Mouse (Mus musculus) heart, embryonic 12.5 days (tissue): ENCODE results near the gene Fndc3b. TPM values are rescaled to one million over a fixed set of nuclear protein-coding genes. Genes with fewer than 3 reads are reported as not detected.
"Not testable (repeated sequence)": the region's sequence is repeated elsewhere in the genome, so short reads cannot be mapped to it uniquely, and the experiment has no call there.

Experiments
- ATAC-seq: fragments of 200-750 bp; cut with Nextera tagmentation; 2 replicates; pipeline ENCODE4 v1.8.0; 2017; ENCODE audit warnings: moderate TSS enrichment, moderate library complexity; ENCODE audit not compliant: insufficient number of reproducible peaks, low FRiP score
- H3K27ac ChIP-seq: fragments of 300-500 bp; sonication (generic); 2 replicates; pipeline ENCODE4 v1.5.1; 2016; ENCODE audit warnings: mild to moderate bottlenecking, moderate library complexity; ENCODE audit not compliant: poor library complexity, severe bottlenecking
- H3K27me3 ChIP-seq: fragments of 300-500 bp; sonication (generic); replicated peaks from 2 replicates; pipeline ENCODE4 v1.6.1; 2016; ENCODE audit warnings: mild to moderate bottlenecking, moderate library complexity
- H3K36me3 ChIP-seq: fragments of 300-500 bp; sonication (generic); 2 replicates; pipeline ENCODE4 v1.6.1; 2016; ENCODE audit warnings: mild to moderate bottlenecking, moderate library complexity
- H3K4me1 ChIP-seq: fragments of 300-500 bp; sonication (generic); replicated peaks from 2 replicates; pipeline ENCODE4 v1.6.1; 2016; ENCODE audit warnings: mild to moderate bottlenecking
- H3K4me2 ChIP-seq: fragments of 300-500 bp; sonication (generic); 2 replicates; pipeline ENCODE4 v1.6.1; 2016; ENCODE audit warnings: mild to moderate bottlenecking, moderate library complexity
- H3K4me3 ChIP-seq: fragments of 300-500 bp; sonication (generic); 2 replicates; pipeline ENCODE4 v1.5.1; 2016; ENCODE audit warnings: mild to moderate bottlenecking
- H3K9ac ChIP-seq: fragments of 300-500 bp; sonication (generic); 2 replicates; pipeline ENCODE4 v1.6.1; 2016; ENCODE audit warnings: mild to moderate bottlenecking, moderate library complexity
- H3K9me3 ChIP-seq: fragments of 300-500 bp; sonication (generic); replicated peaks from 2 replicates; pipeline ENCODE4 v1.6.1; 2016; ENCODE audit warnings: mild to moderate bottlenecking, moderate library complexity
- WGBS: fragments of 180-500 bp; shearing (Covaris S2); methylation state at CpG from one replicate; pipeline ENCODE4 v1.1.7; 2016; 5-methylcytosine and 5-hydroxymethylcytosine counted together
- polyA plus RNA-seq: library from polyadenylated mRNA; unstranded; fragments of >200 nt; fragmentation: Nextera tagmentation; extraction: Ambion mirVana; gene quantifications from 2 replicates; pipeline ENCODE4 v1.2.1, GENCODE M21; 2016

Fndc3b gene
- polyA plus RNA-seq, 1 experiment from 2014 or later, result 36.8 TPM

DNA sequence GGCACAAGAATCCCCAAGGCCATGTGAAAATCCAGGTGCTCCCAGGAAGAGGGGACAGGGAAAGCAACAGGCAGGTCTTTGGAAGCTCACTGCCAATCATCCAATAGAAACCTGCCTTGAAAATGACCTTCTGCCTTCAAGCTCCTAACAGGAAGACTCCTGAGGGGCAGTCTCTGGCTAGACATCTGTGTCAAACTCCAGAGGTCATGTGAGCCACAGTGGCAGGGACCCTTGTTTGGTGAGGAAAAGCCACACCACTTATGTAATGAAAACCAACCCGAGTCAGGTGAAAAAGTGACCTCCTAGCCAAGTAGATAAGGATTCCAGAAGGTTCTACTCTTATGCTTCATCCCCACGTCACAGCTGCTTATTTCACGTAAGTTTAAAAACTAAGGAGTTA lies 227.8 kb downstream of the Fndc3b start:
- no peak overlapping the region for H3K9ac ChIP-seq

DNA sequence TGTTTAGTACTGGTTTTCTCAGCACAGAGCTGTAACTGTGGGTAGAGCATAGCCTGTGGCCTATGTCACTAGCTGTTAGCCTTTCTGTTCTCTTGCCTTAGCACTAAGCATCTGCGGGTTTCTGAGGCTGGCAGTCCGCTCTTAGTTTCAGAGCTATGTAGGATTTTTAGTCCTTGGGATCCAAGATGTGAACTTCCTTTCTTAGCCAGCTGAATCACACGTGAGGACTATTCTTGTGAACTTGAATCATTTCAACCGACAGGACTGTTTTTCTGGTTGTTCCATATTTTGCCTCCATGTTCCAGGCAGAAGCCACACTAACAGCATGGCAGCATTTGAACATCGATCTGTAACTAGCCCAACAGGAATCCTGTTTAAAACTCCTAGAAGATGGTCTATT lies 229.4 kb downstream of the Fndc3b start:
- 89% methylated on average over 5 of the region's 5 CpGs for WGBS
- no peak for ATAC-seq
- peaks cover 59% of the 10 kb centered on the region for H3K36me3 ChIP-seq
- H3K27ac ChIP-seq, result no peak overlapping the region
- H3K4me2 ChIP-seq, result no peak overlapping the region
- H3K4me3 ChIP-seq, result no peak overlapping the region
- H3K9me3 ChIP-seq, result no peaks in the 10 kb centered on the region
- peaks cover 32% of the 10 kb centered on the region for H3K4me1 ChIP-seq
- H3K27me3 ChIP-seq, result no peaks in the 10 kb centered on the region
- no peak overlapping the region for H3K9ac ChIP-seq

More for the DNA sequence above, 227.8 kb downstream of the Fndc3b start:
- Histone ChIP-seq H3K4me1 (peaks cover 43% of the 10 kb centered on the region), H3K4me3 (no peak overlapping the region), H3K36me3 (peaks cover 66% of the 10 kb centered on the region), H3K9me3 (no peaks in the 10 kb centered on the region), H3K27ac (peak overlapping the region; percentile 5; the same call in 1 of the 2 replicates), H3K4me2 (no peak overlapping the region), H3K27me3 (no peaks in the 10 kb centered on the region)
- 67% methylated on average over 3 of the region's 3 CpGs for WGBS
- no peak for ATAC-seq

DNA sequence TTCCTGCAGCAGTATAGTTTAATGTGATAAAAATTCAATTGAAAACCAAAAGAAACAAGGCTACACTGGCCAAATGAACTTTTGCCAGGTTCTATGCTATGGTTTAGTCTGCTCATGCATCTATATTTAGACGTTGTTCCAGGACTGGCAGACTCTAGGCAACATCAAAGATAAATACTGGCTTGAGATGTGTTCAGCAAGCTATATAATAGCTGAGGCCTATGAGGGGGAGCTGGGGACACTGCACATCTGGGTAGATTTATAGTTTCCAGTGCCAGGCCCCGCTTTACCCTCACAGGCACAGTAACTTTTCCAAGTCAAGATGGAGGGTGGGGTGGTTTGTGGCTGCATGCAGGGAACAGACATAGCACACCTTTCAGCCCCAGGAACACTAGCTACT lies 231.7 kb downstream of the Fndc3b start:
- 48% methylated on average over 2 of the region's 2 CpGs for WGBS
- H3K4me3 ChIP-seq, result no peak overlapping the region
- no peaks in the 10 kb centered on the region for H3K9me3 ChIP-seq
- ATAC-seq, result no peak
- peaks cover 54% of the 10 kb centered on the region for H3K36me3 ChIP-seq
- H3K27me3 ChIP-seq, result no peaks in the 10 kb centered on the region
- peaks cover 32% of the 10 kb centered on the region for H3K4me1 ChIP-seq
- no peak overlapping the region for H3K4me2 ChIP-seq
- peak overlapping the region; percentile 69 for H3K27ac ChIP-seq
- H3K9ac ChIP-seq, result 0 out of 2 replicates have a peak overlapping the region, but pooled peaks have one; percentile 10

DNA sequence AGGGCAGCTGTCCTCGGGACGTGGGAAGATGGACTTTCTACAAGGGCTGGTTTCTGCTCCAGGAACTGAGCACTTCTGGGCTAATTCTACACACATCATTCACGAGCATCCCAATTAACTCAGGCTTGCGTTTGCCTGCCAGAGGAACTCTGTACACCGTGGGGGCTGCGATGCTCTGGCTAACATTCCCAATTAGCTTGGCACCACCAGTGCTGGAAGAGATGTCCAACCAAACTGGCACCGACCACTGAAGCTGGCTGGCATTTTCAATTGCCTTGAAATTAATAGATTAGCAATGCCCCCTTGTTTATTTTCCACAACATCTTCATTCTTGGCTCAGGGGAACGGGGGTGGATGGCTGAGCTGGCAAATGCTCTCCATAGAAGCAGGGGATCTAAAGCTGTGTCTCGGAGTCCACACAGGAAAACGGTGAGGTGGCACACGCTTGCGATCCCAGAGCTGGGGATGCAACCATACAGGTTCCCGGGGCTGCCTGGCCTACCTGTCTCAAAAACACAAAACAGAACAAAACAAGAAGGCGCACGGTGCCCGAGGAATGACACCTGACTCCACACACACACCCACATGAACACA lies 232.4 kb downstream of the Fndc3b start:
- Histone ChIP-seq H3K36me3 (peaks cover 55% of the 10 kb centered on the region), H3K4me2 (no peak overlapping the region), H3K27ac (0 out of 2 replicates have a peak overlapping the region, but pooled peaks have one; percentile 1), H3K4me3 (no peak overlapping the region), H3K4me1 (peaks cover 29% of the 10 kb centered on the region), H3K9ac (no peak overlapping the region), H3K9me3 (peaks cover 3% of the 10 kb centered on the region), H3K27me3 (no peaks in the 10 kb centered on the region)
- 82% methylated on average over 16 of the region's 16 CpGs for WGBS
- ATAC-seq, result no peak

DNA sequence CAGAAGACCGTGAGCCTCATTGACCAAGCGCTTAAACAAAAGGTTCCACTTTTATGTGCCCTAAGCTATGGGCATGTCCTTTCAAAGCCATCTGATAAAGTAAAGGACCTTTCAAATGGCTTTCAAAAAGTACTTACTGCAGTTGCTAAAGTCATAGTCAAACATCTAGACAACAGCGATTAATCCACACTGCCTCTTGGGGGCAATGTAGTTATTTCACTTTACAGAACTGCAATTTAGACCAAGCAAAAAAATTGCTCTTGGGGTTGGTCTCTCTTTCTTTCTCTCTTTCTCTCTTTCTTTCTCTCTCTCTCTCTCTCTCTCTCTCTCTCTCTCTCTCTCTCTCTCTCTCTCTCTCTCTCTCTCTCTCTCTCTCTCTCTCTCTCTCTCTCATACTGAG lies 233.4 kb downstream of the Fndc3b start:
- H3K4me2 ChIP-seq, H3K4me3 ChIP-seq, H3K27me3 ChIP-seq, ATAC-seq, H3K9ac ChIP-seq, H3K9me3 ChIP-seq: not testable (repeated sequence)
- Histone ChIP-seq H3K36me3 (peaks cover 61% of the 10 kb centered on the region), H3K27ac (peak overlapping the region; percentile 18; the same call in 1 of the 2 replicates), H3K4me1 (peaks cover 23% of the 10 kb centered on the region)
- WGBS, result 69% methylated on average over 3 of the region's 3 CpGs

DNA sequence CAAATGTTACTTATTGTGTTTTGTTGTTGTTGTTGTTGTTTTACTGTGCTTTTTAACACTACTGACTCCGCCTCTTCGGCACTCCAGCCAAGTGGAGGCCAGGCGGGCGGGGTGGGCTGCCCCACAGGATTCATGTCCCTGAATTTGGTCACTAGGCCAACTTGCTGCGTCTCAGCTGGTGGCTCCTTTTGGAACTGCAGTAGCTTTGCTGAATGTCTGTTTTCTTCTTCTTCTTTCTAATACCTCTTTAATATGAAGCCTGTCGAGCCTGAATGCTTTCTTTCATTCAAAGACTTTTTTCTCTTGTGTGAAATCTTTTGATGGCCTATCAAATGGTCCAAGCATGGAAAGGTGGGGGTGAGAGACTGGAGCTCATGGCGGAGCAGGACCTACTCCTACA lies 235.2 kb downstream of the Fndc3b start:
- Histone ChIP-seq H3K36me3 (peaks cover 52% of the 10 kb centered on the region), H3K9ac (no peak overlapping the region), H3K9me3 (peaks cover 10% of the 10 kb centered on the region), H3K4me1 (peaks cover 37% of the 10 kb centered on the region), H3K4me3 (no peak overlapping the region), H3K27me3 (no peaks in the 10 kb centered on the region), H3K27ac (no peak overlapping the region), H3K4me2 (no peak overlapping the region)
- WGBS, result 82% methylated on average over 7 of the region's 7 CpGs
- no peak for ATAC-seq

DNA sequence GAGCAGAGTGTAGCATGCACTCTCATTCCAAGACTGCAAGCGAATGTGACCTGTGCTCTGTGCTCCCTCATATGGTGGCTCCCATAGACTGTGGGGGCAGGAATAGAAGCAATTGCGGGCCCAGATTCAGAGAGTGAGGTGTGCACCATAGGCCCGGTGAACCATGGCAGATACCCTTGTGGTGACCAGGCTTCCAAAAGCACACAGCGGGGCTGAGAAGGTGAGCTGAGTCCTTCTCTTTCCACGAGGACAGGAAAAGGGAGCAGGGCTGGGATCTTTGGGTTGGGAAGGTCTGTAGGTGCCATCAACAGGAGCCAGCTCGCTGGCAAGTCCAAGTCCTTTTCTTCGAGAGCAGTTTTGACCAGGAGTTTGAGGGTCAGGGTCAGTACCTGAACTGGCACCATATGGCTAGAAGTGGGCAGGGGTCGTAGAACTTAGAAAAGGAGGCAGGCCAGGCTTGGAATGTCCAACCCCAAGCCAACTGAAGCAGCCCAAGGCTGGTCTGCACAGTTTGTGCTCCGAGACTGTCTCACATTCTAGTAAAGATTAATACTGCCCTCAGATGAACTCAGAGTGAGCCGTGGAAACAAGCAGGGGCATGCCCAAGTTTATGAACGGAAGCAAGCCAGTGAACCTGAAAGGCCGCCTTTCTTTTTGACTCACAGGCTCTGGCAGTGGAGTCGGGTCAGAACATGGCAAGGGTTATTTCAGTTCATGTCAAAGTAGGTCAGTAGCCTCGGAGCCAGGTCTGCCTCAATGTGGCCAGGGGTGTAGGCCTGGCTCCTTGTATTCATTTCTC lies 237.1 kb downstream of the Fndc3b start:
- no peak for ATAC-seq
- H3K4me1 ChIP-seq, result peaks cover 26% of the 10 kb centered on the region
- H3K9me3 ChIP-seq, result peaks cover 10% of the 10 kb centered on the region
- H3K27ac ChIP-seq, result no peak overlapping the region
- no peak overlapping the region for H3K9ac ChIP-seq
- 92% methylated on average over 14 of the region's 14 CpGs for WGBS
- no peak overlapping the region for H3K4me3 ChIP-seq
- H3K36me3 ChIP-seq, result peaks cover 54% of the 10 kb centered on the region
- no peaks in the 10 kb centered on the region for H3K27me3 ChIP-seq
- no peak overlapping the region for H3K4me2 ChIP-seq

DNA sequence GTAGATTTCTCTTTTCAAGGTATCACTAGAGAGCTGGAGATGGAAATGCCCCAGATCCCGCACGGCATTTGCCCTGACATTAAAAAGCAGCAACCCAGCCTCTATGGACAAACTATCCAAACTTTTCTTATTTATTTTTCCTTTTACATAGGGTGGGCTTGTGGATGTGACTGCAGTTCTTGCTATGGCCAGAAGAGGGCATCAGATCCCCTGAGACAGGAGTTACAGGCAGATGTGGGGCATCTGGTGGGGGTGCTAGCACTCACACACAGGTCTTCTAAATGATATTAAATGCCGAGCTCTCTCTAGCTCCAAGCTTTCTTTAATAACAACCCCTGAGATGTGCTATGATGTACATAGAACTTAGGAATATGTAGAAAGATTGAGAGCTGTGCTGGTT lies 238.3 kb downstream of the Fndc3b start:
- Histone ChIP-seq H3K9ac (no peak overlapping the region), H3K36me3 (peaks cover 59% of the 10 kb centered on the region)
- 95% methylated on average over 3 of the region's 3 CpGs for WGBS

DNA sequence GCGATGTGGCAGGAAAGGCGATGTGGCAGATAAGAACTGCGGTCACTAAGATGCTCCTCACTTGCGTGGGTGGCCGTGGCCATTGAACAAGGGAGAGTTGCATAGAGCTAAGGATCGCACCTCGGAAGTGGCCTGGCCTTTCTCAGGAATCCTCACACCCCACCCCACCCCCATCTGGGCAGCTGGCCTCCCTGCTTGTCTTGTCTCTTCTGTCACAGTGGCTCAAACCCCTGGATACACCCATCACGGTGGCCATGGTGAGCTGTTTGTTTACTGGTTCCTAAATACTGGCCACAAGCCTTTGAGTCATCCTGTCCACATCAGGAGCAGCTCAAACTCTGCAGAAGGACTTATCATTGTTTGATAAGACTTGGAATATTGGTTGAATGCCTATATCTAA lies 240.3 kb downstream of the Fndc3b start:
- WGBS, result 36% methylated on average over 8 of the region's 8 CpGs

More for the DNA sequence above, 238.3 kb downstream of the Fndc3b start:
- no peak overlapping the region for H3K4me2 ChIP-seq
- H3K9me3 ChIP-seq, result peaks cover 10% of the 10 kb centered on the region
- H3K27me3 ChIP-seq, result no peaks in the 10 kb centered on the region
- H3K4me1 ChIP-seq, result peaks cover 21% of the 10 kb centered on the region
- H3K4me3 ChIP-seq, result no peak overlapping the region
- no peak overlapping the region for H3K27ac ChIP-seq
- no peak for ATAC-seq

DNA sequence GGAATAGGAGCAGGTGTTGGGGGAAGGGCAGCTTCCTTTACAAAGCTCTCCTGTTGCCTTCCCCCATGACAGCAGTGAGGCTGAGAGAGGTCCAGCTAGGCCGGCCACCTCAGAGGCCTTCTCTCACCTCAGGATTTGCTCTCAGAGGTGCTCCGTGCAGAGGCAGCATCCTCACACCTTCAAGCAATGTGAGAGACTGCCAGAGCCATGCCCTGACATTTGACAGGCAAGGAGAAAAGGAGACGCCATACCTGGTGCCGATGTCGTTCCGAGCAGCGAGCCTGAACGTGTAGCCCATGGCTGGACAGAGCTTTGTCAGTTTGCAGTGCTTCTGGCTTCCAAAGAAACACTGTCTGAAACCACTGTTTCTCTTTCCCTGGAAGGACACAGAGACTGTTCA lies 241.1 kb downstream of the Fndc3b start:
- ATAC-seq, result no peak
- Histone ChIP-seq H3K27ac (no peak overlapping the region), H3K9me3 (peaks cover 10% of the 10 kb centered on the region), H3K4me1 (peaks cover 32% of the 10 kb centered on the region), H3K4me3 (no peak overlapping the region), H3K9ac (no peak overlapping the region), H3K27me3 (no peaks in the 10 kb centered on the region), H3K4me2 (no peak overlapping the region), H3K36me3 (peaks cover 64% of the 10 kb centered on the region)
- 84% methylated on average over 8 of the region's 8 CpGs for WGBS

More for the DNA sequence above, 240.3 kb downstream of the Fndc3b start:
- no peak for ATAC-seq
- H3K36me3 ChIP-seq, result peaks cover 59% of the 10 kb centered on the region
- H3K4me1 ChIP-seq, result peaks cover 31% of the 10 kb centered on the region
- no peak overlapping the region for H3K4me3 ChIP-seq
- H3K4me2 ChIP-seq, result no peak overlapping the region
- H3K9me3 ChIP-seq, result peaks cover 10% of the 10 kb centered on the region
- no peak overlapping the region for H3K9ac ChIP-seq
- peak overlapping the region; percentile 35 for H3K27ac ChIP-seq
- H3K27me3 ChIP-seq, result no peaks in the 10 kb centered on the region

DNA sequence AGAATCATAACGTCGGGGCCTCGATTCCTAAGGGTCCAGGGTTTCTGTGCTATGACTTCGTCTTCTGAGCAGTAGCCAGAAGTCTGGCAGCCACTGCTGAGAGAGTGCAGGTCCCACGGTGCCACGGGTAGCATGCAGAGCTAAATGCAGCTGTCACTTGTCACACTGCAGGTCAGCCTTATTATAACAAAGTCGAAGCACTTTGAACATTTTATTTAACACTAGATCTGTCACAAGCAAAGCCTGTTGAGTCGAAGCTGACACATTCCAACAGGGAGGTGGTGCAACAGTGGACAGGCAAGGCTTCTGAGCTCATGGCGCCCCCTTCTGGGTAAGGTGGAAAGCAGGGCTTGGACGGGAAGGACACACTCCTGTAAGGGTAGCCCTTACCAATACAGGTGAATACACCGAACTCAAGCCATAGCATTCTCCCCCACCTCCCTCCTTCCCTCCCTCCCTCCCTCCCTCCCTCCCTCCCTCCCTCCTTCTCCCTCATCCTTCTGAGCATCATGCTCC lies 243.5 kb downstream of the Fndc3b start:
- H3K9ac ChIP-seq, result no peak overlapping the region
- 48% methylated on average over 11 of the region's 11 CpGs for WGBS
- H3K36me3 ChIP-seq, result peaks cover 65% of the 10 kb centered on the region
- no peaks in the 10 kb centered on the region for H3K9me3 ChIP-seq
- peaks cover 53% of the 10 kb centered on the region for H3K4me1 ChIP-seq
- no peaks in the 10 kb centered on the region for H3K27me3 ChIP-seq
- no peak overlapping the region for H3K4me3 ChIP-seq
- no peak overlapping the region for H3K4me2 ChIP-seq
- H3K27ac ChIP-seq, result 0 out of 2 replicates have a peak overlapping the region, but pooled peaks have one; percentile 26
- no peak for ATAC-seq
